Mouse (Mus musculus) sigmoid colon, adult 10 weeks (tissue): ENCODE results near the gene Gm17078. TPM values are rescaled to one million over a fixed set of nuclear protein-coding genes. Genes with fewer than 3 reads are reported as not detected.

ENCODE experiments used
- polyA plus RNA-seq: library from polyadenylated mRNA; stranded (reverse); fragments of 350-450 nt; fragmentation: Illumina TruSeq; extraction: RNeasy Lipid Tissue Mini Kit (QIAGEN cat#74804); gene quantifications from one replicate; pipeline ENCODE4 v1.2.3, GENCODE M21; 2014; ENCODE audit warnings: low read depth, low replicate concordance

Gene Gm17078
- not detected for polyA plus RNA-seq

DNA sequence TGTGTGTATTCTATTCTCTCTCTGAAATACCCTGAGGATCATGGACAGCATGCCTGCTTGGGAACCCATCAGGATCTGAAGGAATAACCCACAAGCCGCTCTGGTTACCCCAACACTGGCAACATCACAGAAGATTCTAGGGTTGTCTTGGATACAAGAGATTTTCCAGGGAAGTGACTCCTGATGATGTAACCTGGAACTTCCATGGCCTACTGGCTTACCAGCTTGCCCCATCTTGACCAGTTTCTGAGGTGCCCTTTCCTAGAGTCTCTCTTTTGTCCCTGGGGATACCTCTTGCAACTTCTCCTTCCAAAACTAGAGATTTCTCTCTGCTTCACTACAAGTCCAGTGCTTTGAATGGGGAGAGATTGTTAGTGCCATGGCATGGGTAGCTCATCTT is at the start of gene Gm17078:
Gene Gm17078 (minus strand): TSS at position 101 of the 400 bp plus-strand sequence.

DNA sequence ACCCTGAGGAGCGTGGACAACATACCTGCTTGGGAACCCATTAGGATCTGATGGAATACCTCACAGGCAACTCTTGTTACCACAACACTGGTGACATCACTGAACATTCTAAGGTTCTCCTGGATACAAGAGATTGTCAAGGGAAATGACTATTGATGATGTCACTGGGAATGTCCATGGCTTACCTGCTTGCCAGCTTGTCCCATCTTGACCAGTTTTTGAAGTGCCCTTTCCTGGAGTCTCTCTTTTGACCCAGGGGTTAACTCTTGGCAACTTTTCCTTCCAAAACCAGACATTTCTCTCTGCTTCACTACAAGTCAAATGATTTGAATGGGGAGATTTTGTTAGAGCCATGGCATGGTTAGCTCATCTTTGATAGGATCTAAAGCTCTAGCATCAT is 24.5 kb upstream of the Gm17078 start, which contains the start of gene Gm4181:
Gene Gm4181 (minus strand): TSS at position 101 of the 400 bp plus-strand sequence.

DNA sequence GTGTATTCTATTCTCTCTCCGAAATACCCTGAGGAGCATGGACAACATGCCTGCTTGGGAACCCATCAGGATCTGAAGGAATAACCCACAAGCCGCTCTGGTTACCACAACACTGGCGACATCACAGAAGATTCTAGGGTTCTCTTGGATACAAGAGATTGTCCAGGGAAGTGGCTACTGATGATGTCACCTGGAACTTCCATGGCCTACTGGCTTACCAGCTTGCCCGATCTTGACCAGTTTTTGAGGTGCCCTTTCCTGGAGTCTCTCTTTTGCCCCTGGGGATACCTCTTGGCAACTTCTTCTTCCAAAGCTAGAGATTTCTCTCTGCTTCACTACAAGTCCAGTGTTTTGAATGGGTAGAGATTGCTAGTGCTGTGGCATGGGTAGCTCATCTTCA is 19.1 kb downstream of the Gm17078 start, which contains the start of gene Gm17174:
Gene Gm17174 (minus strand): TSS at position 101 of the 400 bp plus-strand sequence.

GRCm38 (mm10) chr14:51573963-51574362 is 37.1 kb downstream of the Gm17078 start, which contains the start of gene Gm17175:
Gene Gm17175 (minus strand): TSS chr14:51574063.

Other genes starting within 250 kb of the Gm17078 start
- gene Gm7247, start 249.6 kb downstream of the Gm17078 start, polyA plus RNA-seq, result not detected
- gene Vmn2r88, start 200.5 kb downstream of the Gm17078 start, polyA plus RNA-seq, result not detected
- gene Vmn2r89, start 159.5 kb downstream of the Gm17078 start, polyA plus RNA-seq, result not detected
- gene Gm5622, start 58.5 kb downstream of the Gm17078 start, polyA plus RNA-seq, result not detected
- not detected for gene Gm17175, start 37.2 kb downstream of the Gm17078 start, polyA plus RNA-seq
- gene Gm17174, start 19.2 kb downstream of the Gm17078 start, polyA plus RNA-seq, result not detected
- not detected for gene Gm4181, start 24.4 kb upstream of the Gm17078 start, polyA plus RNA-seq
- gene Gm17079, start 84.2 kb upstream of the Gm17078 start, polyA plus RNA-seq, result not detected
- gene Gm5800, start 105.9 kb upstream of the Gm17078 start, polyA plus RNA-seq, result not detected
- gene Ang4, start 162.3 kb upstream of the Gm17078 start, polyA plus RNA-seq, result 194 TPM
- 0.32 TPM for gene AY358078, start 188.7 kb upstream of the Gm17078 start, polyA plus RNA-seq
- gene Ear6, start 242.4 kb upstream of the Gm17078 start, polyA plus RNA-seq, result not detected